Mouse (Mus musculus) A20 (cell line): ENCODE measurements at regions not wholly inside any gene's neighbourhood (a gene's known extent, or its start where the extent isn't known, plus 50 kb on each side); places are given as distances from the start of the nearest gene placed in this dataset.

Experiments
- DNase-seq: peaks from one replicate; pipeline ENCODE4 v3.0.0-alpha.2; 2011; ENCODE audit warnings: low read depth, low spot score

DNA sequence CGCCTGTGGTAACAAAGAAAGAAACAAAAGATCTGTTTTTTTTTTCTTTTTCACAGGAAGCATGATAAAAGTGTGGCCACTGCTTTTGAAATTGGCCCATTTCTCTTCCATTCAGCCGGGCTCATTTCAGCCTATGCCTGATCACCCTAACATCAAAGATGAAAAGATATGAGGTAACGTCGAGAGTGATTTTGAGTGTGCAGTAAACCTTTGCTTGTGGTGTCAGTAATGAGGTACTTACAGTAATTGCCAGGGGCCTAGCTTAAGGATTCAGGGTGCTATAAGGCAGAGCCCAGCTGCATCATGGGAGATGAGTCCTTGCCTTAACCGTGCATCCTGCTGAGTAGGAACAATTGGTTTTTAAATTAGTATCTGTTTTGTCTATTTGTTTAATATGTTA, 354.2 kb downstream of the Ice1 start:
- DNase-seq: no peak

DNA sequence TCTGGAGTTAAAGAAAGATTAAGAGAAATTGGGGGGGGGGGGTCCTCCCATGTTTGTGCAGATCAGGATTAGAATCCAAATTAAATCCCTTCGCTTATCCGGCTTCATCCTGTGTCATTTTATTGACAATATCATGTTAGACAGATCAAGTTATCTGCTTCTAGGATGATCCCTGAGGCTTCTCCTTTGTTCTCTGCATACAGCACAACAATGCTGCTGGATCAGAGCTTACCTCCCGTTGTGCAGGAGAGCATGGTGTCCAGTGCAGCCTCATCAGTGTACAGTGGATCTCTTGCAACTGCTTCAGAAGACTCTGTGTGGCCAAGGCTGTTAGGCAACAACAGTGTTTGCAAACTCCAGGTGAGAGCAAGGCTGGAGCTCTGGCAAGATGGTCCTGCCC, 344.7 kb downstream of the Ice1 start:
- no peak for DNase-seq

DNA sequence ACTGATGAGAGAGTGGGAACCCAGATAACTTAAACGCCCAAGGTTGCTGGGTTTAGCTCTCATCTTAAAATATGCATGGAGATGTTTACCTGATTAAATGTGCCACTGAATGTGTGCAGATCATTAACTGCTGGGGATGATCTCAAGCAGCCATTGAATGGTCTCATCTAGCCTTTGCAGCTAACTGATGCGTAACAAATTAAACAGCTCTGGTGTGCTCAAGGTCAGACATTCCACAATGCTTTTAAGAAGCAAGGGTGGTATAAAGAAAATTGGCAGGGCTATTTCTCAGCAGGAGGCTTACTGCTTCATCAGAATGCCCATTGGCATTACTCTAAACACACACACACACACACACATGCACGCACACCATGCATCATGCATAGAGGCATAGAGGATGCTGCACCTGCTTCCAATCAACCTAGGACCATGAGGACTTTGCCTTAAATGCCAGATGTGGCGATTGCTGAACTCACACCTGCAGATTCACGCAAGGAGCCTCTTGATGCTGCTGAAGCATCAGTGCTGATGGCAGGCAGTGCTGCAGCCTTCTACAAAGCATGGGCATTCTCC, 333.4 kb downstream of the Ice1 start:
- DNase-seq: no peak

DNA sequence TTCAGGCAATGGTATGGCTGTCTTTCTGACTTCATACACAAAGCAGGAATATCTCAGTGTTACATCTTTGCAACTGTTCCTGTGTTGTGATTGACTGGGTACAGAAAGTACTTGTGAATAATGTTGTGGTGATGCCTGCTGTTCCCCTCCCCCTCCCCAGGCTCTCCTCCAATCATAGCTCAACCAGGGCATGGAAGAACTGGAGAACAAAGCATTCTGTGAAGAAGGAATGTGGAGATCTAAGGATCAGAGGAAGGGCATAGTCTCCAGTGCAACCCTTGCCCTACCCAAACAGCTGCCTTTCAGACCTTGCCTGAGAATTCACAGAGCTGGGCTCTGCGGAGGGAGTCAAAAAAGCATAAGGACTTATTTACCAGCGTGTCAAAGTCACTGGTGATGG, 326.9 kb downstream of the Ice1 start:
- no peak for DNase-seq

DNA sequence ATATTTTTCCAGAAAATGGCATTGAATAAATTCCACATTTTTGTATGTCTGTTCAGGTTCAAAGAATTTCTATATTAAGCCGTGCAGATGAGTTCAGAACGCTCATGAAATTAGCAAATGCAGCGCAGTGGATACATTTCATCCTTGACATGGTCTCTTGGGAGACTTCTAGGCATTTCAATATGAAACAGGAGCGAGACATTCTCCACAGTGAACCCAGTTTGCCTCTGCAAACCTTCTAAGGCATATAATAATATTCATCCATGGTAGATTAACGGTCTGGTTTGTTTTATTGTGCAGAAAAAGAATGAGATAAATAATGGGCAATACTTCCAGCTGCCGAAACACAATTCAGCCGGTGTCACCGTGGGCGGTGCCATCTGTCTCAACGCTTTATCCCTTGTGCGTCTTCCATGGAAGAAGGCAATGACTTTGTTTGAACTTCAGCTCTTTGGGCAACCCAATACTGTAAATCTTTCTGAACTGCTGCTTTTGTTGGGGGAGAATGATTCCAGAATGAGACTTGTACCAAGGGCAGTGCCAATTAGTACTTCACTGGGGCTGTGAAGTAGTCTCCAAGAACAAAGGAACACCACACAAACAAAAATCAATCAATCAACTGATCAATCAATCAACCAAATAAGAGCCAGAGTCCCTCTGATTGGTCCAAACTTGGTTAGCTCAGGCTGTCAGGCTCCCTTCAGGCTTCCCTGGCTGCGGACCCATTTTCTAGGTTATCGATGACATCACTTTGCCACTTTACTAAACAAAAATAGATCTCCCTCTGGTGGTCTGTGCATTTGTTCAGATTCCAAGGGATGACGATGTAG, 326.0 kb downstream of the Ice1 start:
- DNase-seq: no peak

DNA sequence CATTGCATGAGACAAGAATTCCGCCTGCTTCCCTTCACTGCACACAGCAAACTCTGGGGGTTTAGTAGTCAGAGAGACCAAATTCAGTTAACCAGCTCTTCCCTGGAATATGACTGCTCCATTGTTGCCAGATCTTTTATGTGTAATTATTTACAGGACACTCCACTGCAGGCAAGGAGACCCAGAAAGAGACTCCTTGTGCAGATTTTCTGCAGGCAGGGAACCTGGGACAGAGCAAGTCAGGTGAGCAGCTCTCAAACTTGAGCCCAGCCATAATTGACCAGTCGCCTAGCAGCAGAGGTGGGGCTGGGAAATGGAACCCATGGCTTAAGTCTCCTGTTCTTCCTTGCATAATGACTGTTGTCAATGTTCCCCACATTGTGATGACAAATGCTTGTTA, 324.2 kb downstream of the Ice1 start:
- no peak for DNase-seq

DNA sequence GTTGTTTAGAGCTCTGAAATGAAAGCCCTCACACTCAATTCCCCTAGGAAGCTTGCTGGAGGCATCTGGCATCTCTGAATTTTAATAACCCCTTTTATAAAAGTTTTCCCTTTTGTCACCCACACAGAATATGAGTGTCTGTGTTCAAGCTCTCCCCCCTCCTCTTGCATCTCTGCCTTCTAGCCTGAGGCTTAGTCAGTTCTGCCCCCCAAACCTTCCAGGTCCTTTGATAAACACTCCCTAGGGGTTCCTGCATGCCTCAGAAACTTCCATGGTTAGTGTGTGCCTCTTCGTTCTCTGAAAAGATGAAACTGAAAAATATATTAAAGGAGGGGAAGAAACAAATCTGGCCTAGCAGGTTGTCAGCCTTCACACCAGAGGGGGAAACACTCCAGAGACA, 313.9 kb downstream of the Ice1 start:
- DNase-seq: no peak

DNA sequence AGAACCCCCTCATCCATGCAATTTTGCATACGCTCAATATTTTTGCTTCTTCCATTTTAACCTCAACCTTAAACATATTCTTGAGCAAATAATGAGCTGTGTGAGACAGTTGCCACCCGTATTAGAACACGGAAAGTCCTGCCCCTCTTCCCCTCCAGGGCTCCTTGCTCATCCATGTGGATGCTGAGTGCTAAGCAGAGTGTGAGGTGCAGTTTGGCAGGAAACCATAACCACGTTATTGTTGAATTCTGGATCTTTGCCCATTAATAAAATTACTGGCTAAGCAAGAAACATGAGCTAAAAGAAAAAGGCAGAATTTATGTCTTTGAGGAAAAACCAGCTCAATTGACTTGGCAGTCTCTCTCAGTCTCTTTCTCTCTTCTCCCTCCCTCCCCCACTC, 301.4 kb downstream of the Ice1 start:
- DNase-seq: no peak

DNA sequence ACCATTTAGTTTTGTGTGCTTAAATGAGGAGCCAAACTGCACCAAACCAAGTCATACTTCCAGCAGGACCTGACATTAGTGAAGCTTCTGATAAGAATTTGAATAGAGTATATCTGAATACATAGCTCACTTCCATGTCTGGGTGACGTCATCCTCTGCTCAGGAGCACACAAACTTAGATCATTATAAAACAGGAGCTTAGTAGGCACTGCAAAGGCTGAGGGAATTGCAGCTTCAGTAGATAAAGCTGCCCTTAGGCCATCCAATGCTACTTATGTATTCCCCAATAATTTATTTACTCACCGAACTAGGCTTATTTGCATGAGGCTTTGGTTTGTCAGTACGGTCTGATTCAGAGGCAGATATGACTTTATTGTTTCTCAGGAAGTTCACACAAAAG, 297.0 kb downstream of the Ice1 start:
- DNase-seq: no peak

DNA sequence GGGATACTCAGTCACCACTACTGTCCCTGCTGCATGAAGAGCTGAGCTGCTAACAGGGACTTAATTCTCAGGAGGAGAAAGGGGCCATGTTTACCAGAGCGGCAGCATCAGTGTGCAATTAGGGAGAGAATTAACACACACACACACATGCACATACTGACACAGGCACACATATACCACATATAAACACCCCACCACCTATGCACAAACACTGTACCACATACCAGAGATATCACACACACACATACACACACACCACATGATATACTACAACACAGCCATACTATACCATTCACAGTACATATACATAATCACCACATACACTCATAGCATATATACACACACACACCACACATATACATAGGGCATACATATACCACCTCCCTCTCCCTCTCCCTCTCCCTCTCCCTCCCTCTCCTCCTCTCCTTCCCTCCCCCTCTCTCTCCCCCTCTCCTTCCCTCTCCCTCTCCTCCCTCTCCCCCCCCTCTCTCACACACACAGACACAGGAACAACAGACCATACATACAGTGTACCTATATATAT, 294.2 kb downstream of the Ice1 start:
- DNase-seq: no peak

DNA sequence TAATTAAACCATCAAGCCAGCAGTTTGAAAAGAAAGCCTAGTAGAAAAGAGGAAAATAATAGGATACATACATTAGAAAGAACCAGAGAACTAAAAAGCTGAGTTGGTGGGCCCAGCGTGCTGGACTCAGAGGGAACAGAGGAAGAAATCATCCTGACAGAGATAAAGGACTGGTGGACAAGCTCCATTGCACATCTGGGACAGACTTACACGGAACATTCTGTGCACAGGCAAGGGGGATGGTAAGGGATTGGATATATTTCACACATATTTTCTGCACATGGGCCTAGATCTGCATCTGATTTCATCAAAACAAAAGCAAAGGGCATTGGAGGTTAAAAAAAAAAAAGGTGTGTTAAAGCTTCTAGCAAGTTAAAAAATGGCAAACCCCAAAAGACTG, 293.5 kb downstream of the Ice1 start:
- DNase-seq: no peak

DNA sequence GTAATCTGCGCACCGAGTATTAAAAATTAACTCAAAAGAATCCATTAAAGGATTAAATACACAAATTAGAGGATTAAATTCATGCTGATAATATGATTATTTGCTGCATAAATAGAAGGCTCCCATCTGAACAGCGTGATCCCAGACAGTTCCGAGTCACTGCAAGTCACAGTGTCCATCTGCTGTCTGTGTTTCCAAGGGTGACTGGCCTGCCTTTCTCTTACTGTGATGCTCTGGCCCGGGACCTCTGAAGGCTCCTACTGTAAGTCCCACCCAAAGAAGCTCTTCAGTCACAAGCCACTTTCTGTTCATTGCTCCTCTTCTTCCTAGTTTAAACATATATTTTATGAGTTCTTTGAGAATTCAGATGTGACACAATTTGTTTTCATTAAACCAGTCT, 293.1 kb downstream of the Ice1 start:
- DNase-seq: no peak

DNA sequence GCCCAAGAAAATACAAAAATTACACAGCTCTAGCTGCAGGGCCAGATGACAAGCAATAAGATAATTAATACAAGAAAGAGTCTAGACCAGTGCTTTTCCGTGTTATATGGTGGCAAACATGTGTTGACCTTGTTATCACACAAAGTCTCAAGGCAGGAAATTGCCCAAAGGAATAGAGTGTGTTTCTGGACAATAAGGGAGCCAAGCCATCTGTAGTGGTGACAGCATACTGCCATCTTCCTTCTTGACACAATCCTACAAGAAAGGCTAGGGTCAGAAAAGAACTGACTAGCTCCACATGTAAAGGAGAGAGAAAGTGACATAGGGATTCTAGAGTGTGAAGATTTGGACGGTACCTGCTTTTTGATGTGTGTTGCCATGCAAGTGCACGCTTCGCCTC, 289.0 kb downstream of the Ice1 start:
- no peak for DNase-seq

DNA sequence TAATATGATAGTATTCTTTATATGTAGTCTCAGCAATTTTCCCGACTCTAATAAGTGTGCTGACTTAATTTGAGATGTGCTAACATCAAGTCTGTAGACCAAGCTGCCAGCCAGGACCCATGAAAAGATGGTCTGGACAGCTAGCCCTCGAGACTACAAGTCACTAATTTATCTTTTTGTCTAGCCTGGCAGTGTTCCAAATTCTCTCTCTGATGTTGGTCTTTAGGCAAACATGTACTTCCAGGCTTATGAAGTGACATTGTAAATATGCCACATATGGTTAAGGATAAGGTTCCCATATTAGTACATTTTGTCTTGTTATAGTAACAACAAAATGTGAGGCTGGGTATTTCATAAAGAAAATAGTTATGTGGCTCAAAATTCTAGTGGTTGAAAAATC, 288.5 kb downstream of the Ice1 start:
- DNase-seq: no peak

DNA sequence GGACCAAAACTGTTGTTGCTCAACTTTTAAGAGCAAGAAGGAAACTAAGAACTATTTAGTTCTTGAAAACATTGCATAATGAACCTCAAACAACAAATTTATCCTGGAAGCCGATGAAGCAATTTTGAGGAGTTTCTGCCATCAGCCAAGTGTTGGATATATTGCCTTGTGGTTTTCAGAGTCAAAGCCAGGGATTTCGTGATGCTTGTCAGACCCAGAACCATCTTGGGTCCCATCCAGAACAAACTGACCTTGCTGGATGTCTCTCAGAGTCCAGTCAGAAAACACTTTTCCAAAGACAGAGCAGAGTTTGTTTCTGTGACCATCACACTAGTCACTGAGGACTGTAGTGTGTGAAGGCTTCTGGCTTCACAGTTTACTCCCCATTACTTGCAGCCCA, 267.8 kb downstream of the Ice1 start:
- DNase-seq: no peak

DNA sequence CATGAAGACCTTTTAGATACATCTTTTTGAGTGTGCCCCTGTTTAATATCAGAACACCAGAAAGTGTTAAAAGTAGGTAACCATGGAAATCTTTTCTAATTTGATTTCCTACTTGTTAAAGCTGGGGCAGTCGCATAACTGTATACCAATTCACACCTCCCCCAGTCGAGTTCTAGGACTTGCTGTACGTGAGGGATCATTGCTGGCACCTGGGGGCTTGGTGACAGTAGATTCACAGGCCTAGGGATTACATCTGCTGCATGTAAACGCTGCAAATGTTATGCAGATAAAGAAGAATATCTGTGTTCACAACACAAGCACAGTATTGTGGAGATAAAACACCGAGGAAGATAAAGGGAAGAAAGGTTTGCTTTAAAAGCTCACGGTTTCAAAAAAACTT, 256.7 kb downstream of the Ice1 start:
- DNase-seq: no peak

DNA sequence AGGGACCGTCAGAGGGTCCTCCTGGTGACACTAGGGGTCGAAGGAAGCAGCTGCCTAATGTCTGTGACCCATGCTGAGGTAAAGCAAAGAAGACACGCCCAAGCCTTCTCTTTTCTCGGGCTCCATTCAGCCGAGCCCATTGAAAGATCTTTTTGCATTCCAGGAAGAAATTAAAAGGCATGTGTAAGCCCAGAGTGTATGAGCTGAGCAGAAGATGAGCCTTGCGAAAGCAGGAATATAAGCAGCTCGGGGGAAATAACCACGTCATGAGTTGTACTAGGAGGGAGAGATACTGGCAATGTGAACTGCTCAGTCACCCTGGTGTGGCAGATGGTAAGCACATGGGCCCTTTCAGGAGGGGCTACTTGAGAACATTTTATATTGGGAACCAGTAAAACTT, 252.1 kb downstream of the Ice1 start:
- DNase-seq: no peak

DNA sequence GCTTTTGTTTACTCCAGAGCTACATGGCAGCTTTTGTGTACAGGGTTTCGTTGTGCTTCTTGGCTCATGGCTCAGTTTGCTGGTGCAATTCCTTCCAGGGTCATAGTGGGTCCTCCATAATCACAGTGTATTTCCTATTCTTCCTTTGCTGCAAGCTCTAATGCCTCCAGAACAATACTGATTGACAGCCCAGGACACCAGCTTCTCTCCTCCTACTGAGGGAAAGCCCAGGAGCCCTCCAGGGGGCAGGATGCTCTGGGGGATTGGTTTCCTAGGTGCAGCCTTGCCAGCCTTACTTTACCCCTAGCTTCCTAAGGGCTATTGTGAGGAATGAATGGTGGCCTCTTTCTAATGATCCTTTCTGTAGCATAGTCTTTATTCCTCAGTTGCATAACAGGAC, 224.6 kb downstream of the Ice1 start:
- DNase-seq: no peak

DNA sequence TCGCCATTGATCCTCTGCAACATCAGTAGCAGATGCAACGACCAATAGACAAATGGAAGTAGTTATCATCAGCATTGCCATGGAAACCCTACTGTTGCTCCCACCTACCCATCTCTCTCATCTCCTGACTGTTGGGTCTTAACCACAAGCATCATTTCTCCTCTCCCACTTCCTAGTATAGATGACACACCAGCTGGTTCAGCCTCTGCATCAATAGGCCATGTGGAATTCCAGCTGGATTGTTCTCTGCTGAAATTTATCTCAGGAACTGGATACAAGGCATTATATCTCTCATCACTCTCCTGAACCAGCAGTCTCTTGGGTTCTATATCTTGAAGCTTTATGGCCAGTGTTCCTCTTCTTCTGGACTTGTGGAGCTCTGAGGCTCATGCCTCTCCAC, 219.3 kb downstream of the Ice1 start:
- DNase-seq: no peak

DNA sequence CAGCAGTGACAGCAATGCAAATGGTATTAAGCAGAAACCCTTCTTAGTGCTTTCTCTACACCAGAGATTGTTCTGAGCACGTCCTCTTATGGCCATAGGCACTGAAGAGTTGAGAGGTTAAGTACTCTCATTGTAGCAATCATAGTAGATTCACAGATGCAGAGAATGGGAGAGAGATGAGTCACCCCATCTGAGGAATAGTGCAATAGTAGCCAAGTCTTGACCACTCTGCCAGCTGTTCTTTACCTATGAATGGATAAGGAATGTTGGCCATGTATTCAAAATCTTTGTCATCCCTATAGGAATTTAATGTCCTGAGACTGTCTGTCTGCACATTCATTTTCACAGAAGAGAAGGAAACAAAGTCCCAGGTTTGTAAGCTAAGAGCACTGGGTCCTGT, 198.0 kb downstream of the Ice1 start:
- DNase-seq: no peak

DNA sequence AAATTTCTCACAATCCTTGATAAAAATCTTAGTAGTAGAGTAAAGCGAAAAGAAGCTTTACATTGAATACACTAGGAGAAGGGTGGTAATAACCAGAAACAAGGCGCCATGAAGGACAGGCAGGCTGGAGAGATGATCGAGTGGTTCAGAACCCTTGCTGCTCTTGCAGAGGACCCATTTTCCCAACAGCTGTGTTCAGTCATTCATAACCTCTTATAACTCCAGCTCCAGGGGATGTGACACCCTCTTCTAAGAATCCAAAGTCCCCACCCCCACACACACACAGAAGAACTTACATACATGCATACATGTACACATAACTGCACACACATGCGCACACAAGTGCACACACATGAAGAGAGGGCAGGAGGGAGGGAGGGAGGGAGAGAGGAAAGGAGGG, 190.5 kb downstream of the Ice1 start:
- DNase-seq: no peak

DNA sequence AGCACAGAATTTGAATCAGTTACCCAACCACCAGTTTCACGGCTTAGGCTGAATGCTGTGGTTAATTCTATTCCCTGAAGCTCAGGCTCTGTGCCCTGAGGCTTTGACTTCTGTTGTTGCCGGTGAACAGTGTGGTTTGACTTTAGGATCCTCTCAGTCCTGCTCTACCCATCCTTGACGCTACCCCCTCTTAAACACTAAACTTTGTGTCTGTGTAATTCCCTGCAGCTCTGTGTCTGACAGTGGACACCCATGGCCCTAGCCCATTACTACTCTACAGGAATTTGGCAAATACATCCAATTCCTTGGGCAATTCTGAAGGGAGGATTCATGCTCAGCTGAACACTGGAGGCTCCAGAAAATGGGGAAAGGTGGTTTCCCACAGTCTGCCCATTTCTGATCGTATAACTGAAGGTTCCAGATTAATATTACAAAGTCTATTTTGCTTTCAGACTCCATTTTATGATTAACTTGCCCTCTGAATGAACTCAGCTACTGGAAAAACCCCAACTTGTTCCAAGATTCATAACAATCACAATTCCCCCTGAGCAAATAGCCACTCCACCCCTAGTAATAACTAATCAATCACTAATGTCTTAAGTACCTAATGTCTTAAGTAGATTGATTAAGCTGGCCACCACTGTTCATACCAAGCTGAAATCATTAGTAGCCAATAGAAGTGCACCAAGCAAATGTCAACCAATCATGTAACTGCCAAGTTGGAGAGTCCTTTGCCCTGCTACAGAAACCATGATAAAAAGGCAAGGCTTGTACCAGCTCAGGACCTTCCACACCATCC, 182.6 kb downstream of the Ice1 start:
- no peak for DNase-seq

DNA sequence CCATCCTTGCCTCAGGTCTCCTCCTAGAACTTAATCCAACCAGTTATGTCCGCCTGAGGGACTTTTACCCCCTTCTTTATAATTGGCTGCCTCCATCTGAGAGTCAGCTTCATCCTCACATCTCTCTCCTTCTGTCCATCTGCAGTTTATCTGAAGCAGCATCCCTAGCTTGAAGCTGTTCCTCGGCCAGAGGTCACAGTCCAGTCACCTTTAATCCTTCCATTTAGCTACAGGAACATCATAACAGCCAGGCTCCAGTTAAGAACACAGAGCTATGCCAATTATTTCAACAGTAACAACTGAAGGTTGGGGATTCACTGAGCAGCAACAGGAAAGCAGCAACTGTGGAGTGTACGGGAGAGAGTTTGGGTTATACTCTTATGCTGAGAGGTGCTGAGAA, 179.0 kb downstream of the Ice1 start:
- no peak for DNase-seq
